Mouse (Mus musculus): ENCODE data around the gene Ttc25.
"Not testable (repeated sequence)": the region's sequence is repeated elsewhere in the genome, so short reads cannot be mapped to it uniquely, and the experiment has no call there.

Gene Ttc25

DNA sequence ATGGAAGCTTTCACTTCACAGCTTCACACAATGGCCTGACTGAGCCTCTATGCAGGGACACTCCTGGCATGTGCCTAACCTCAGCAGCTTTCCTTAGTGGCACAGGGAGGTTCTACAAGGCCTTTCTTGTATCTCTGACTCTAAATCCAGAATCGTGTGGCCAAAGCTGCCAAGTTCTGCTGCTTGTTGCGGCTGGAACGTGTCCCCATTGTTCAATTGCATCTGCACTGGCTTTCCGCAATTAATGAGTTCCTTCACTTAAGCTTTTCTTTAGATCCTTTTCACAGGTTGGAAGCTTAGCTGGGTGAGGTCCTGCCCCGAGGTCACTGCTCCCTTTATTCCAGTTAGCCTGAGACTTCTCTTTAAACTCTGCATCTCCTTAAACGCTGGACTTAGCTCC is 11.5 kb upstream of the Ttc25 start:
- no peak for DNase-seq

- DNase-seq: not testable (repeated sequence)
Observed at GRCm38 (mm10) chr11:100534411-100534810, 11.0 kb upstream of the Ttc25 start.

DNA sequence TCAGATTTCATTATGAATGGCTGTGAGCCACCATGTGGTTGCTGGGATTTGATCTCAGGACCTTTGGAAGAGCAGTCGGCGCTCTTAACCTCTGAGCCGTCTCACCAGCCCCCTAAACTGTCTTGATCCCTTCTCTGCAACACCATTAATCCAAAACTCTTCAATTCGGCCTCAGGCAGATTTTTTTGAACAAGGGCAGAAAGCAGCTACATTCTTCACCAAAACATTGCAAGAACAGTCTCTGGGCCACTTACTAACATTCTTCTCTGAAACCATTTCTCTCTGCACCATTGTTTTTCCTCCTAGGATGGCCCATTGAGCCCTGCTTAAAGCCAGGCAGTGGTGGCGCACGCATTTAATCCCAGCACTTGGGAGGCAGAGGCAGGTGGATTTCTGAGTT is 10.6 kb upstream of the Ttc25 start:
- DNase-seq: not testable (repeated sequence)

DNA sequence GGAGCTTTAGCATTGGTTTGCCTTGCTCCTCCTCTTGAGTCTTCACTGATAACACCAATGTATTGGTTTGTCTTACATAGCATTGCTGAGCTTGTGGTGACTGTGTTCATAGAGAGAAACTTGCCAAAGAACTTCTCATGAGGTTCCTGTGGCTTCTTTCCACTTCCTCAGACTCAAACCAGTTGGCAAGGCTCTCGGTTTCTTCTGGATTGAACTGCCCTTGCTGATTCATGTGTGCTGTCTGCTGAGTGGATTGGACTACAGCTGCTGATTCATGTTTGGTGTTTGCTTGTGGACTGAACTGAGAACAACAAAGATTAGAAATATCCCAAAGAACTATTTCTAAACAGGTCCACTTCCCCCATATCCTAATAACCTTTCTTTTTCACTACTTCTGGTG is 9.4 kb upstream of the Ttc25 start:
- DNase-seq: no peak

GRCm38 (mm10) chr11:100536466-100536865 is 8.9 kb upstream of the Ttc25 start:
- DNase-seq: no peak

DNA sequence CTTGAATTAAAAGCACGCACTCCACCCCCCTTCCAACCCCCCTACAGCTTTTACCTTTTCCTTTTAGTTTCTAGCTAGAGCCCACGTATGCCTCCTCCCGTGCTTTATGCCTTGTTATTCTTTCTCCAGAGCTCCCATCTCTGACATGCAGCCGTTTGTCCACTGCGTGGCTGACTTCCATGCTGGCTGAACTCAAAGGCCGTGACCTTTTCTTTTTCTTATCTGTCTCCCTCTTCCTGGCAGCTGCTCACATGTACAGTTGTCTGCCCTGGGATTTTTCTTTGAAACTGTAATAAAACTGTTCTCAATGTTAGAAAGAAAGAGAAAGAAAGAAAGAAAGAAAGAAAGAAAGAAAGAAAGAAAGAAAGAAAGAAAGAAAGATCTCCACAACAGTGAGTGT is 4.4 kb upstream of the Ttc25 start:
- no peak for DNase-seq

- DNase-seq: no peak
Observed at GRCm38 (mm10) chr11:100541577-100541976, 3.8 kb upstream of the Ttc25 start.

DNA sequence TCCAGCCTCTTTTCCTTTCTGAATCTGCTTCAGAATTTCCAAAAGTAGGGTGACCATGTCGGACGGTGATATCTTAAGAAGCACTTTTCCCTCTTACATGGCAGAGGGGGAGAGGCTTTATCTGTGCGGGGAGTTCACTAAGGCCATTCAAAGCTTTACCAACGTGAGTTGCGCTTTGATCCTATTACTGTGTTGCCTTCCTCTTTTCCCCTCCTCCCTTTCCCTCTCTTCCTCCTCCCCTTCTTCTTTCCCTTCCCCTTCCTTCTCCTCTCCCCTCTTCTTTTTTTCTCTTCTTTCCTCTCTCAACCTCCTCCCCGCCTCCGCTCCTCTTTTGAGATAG is 309 bp downstream of the Ttc25 start:
- no peak for DNase-seq

GRCm38 (mm10) chr11:100546955-100547354 is 1.5 kb downstream of the Ttc25 start:
- DNase-seq: no peak

DNA sequence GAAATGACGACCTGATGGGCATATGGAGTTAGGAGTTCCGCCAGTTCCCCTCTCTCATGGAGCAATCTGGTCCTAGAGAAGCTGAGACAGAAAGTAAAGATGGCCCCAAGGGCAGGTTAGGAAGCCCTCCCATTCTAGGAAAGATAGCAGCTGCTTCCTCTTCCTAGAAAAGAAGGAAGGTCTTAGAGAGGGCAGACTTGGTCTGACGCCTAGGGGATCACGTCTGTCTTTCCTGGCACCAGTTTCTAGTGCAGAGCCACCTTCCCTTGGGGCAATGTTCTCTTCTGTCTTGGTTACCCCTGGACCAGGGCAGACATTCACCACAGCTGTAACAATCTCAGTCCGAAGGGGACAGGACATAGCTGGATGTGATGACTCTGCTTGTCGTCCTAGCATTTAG is 2.7 kb downstream of the Ttc25 start:
- DNase-seq: no peak

DNA sequence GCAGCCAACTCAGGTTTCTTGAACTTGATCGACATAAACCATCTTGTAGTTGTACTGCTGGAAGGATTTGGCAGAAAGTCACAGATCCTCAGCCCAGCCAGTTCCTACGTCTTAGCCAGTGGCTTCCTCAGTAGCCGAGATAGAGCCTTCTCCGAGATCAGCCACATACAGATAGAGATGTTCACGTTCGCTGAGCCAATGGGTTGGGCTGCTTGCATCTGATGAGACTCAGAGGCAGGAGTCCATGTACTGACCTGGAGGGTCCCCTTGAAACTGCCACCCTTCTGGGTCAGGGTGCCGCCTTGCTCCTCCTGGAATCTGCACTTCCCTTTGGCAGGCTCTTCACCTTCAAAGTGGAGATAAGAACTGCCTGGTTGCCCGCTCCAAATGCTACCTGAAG is 4.1 kb downstream of the Ttc25 start:
- no peak for DNase-seq

DNA sequence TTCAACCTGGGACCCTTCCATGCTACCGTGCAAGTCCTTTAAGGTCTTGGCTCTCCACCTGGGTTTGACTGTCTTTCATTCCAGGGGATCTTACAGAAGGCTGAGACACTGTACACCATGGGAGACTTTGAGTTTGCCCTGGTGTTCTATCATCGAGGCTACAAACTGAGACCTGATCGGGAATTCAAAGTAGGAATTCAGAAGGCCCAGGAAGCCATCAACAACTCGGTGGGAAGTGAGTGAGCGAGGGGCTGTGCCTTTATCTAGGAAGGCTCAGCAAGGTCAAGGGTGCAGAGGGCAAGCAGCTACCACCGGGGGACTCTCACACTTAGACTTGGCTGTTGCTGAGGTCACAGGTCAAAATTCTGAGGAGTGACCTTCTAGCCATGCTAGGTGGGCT is 4.7 kb downstream of the Ttc25 start:
- no peak for DNase-seq

DNA sequence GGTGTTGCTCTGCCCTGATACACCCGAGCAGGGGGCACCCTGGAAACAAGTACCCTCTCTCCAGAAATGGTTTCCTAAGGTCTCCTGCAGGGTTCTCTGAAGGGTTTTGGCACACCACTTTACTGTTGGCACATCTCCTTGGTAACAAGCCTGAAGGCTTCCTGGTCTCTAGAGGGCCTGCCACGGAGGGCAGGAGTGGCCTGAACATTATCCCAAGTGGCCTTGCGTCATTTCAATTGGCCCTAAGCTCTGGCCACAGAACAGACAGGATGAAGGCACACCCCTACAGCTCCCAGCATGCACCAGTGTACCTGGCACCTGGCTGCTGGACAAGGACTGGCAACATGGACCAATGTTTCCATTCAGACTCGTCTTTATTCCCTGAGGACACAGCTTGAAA is 7.4 kb downstream of the Ttc25 start:
- DNase-seq: no peak

- DNase-seq: peak; percentile 77
Observed at GRCm38 (mm10) chr11:100555583-100555982, 10.2 kb downstream of the Ttc25 start.

- no peak for DNase-seq
Observed at GRCm38 (mm10) chr11:100557563-100557962, 12.2 kb downstream of the Ttc25 start.

DNA sequence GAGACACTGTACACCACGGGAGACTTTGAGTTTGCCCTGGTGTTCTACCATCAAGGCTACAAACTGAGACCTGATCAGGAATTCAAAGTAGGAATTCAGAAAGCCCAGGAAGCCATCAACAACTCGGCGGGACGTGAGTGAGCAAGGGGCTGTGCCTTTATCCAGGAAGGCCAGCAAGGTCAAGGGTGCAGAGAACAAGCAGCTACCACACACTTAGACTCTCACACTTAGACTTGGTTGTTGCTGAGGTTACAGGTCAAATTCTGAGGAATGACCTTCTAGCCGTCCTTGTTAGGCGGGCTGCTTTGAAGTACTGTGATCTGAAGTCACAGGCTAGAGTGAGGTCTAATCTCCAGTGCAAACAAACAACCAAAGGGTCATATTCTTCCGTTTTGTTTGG is 14.1 kb downstream of the Ttc25 start:
- no peak for DNase-seq

DNA sequence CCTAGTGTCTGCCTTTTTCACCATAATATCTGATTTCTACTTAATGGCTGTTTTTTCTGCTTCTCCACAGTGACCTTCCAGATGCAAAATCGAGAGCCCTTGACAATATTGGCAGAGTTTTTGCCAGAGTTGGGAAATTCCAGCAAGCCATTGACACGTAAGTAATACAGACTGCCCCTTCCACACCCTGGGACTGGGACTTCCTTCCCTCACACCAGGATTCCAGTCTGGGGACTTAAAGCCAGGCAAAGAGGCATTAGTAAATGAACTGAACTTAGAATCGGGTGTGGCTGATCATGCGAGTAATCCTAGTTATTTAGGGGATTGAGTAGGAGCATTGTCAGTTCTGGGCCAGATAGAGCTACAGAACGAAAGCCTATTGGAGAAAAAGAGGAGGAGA is 16.3 kb downstream of the Ttc25 start:
- DNase-seq: no peak

DNA sequence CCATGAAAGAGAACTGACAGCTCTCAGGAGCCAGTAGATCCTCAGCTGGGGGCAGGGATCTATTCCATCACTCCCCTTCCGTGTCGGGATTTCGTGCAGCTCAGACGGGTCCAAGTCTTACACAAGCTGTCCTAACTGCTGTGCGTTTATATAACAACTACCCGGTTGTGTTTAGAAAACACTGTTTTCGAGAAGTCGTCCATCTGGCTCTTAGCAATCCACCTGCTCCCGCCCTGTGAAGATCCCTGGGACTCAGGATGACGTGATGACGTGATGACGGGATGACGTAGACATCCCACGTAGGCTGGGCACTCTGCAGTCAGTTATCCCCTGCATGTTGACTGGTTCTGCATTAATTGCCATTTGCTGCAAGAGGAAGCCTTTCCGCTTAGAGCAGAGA is 18.9 kb downstream of the Ttc25 start:
- DNase-seq: no peak

- no peak for DNase-seq
Observed at GRCm38 (mm10) chr11:100564703-100565102, 19.3 kb downstream of the Ttc25 start.

DNA sequence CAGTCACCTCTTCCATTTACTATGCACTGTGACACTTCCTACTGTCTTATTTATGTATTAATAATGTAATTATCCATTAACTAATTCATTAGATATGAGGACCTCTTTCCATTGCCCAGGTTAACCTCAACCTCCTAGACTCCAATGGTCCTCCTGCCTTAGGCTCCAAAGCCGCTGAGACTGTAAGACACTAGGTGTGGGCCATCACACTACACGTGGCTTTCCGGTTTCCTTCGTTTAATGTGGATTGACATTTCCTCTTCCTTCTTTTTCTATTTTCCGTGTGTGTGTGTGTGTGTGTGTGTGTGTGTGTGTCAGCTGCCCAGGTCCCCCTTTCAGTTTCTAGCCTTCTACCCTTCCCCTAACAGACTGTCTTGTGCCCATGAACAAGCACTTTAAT is 21.8 kb downstream of the Ttc25 start:
- DNase-seq: no peak

DNA sequence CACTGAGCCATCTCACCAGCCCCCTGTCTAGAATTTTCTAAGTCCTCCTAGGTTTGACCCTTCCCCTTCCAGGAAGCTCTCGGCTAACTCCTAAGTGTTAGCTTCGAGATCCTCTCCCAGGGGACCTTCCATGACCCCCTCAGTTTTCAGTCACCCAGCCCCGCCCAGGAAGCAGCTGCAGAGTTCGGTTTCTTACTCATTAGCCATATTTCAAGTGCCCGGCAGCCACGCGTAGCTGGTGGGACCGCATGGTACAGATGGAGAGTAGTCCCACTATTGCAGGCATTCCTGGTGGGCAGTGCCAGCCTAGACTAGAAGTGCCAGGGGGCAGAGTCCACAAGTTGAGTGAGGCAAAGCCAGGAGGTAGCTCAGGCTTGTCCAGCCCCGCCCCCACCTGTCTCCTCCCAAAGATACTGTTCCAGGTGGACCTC is 22.4 kb downstream of the Ttc25 start:
- DNase-seq: peak; percentile 68

GRCm38 (mm10) chr11:100568692-100569091 is 23.3 kb downstream of the Ttc25 start:
- no peak for DNase-seq

DNA sequence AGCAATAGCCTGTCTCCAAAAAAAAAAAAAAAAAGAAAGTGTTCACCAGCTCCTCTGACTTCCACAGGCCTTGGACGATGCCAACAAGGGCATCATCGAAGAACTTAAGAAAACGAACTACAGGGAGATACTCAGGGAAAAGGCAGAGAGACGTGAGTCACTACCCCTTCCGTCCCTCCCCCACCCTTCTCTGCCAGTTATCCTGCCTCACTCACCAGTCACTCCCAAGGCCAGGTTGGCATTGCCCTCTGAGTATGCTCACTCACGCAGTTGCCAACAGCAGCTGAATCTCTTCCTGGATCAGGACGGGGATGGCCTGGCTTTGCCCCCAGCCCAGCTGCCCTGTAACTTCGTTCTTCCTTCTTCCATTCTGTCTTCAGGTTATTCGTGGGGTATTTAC is 24.4 kb downstream of the Ttc25 start:
- no peak for DNase-seq

DNA sequence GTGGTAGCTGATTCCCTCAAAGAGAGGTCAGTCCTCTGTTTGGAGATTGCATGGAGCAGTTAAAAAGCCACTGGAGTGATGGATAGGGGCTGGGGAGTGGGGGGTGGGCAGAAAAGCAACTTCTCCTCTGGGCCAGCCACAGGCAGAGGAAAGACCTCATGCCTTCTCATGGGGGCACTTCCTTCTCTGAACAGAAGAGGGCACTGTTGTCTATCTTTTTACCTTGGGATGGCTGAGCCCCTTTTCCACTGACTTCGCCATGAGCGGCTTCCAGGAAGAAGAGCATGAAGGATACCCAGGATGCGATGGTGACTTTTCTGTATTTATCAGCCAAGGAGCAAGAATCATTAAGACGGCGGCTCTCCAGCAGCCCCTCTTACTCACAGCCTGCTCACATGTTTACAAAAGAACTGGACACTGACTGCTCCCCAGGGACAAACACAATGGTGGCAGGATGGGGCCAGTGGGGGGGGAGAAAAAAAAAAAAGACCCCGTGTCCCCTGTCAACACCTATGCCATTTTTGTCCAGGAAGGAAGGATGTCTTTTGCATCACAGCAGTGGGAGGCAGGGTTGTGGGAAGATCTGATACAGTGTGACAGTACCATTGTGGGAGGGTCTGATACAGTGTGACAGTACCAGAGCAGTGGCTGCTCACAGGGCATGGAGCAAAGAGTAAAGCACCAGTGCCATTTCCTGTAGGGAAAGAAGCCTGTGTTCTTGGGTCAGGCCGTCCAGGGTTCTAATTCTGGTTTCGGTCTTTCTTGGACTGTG is 25.2 kb downstream of the Ttc25 start:
- DNase-seq: peak; percentile 84

DNA sequence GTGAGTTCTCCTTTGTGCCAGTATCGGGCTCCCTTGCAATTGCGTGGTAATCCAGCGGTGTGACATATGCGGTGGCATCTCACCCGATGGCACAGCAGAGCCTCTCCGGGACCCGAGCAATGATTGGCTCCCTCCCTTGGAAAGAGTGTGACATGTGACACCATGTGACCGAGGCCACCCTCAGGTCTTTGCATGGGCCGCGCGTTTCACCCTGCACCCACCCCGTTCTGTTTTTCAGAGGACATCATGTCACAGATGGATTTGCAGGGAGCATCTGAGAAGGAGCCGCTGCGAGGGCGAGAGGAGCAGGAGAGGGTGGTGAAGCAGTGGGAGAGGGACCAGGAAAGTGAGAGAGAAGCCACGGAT is 25.8 kb downstream of the Ttc25 start:
- no peak for DNase-seq

- DNase-seq: no peak
Observed at GRCm38 (mm10) chr11:100574188-100574587, 28.8 kb downstream of the Ttc25 start.

Data from kidney, postnatal 10 days (tissue).